Mouse (Mus musculus) liver, embryonic 14.5 days (tissue): ENCODE measurements around the gene Myh9.

Source experiments
- CTCF ChIP-seq: IDR thresholded peaks from 2 replicates; pipeline ENCODE4 v1.5.1; 2016; ENCODE audit warnings: antibody characterized with exemption, low read depth, control low read depth
- EP300 ChIP-seq: IDR thresholded peaks from 2 replicates; pipeline ENCODE4 v1.6.1; 2016; ENCODE audit warnings: antibody characterized with exemption, low read depth

DNA sequence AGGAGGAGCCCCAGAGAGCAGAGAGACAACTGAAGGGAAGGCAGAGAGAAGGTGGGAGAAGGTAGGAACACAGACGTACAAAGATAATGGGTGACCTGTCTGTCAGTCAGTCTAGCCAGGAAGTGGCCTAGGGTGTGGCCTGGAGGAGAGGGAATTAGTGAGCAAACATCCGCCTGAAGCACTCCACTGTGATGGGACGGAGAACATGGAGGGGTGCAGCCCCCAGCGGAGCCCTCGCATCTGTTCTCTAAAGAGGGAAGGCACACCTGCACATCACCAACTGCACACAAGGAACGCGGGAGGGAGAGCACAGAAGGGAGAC lies 34.8 kb downstream of the Myh9 start:
- TF ChIP-seq CTCF (no peak), EP300 (no peak)
